Comparison of ENCODE assay signal across 8 mouse cellular contexts in the genomic region with DNA sequence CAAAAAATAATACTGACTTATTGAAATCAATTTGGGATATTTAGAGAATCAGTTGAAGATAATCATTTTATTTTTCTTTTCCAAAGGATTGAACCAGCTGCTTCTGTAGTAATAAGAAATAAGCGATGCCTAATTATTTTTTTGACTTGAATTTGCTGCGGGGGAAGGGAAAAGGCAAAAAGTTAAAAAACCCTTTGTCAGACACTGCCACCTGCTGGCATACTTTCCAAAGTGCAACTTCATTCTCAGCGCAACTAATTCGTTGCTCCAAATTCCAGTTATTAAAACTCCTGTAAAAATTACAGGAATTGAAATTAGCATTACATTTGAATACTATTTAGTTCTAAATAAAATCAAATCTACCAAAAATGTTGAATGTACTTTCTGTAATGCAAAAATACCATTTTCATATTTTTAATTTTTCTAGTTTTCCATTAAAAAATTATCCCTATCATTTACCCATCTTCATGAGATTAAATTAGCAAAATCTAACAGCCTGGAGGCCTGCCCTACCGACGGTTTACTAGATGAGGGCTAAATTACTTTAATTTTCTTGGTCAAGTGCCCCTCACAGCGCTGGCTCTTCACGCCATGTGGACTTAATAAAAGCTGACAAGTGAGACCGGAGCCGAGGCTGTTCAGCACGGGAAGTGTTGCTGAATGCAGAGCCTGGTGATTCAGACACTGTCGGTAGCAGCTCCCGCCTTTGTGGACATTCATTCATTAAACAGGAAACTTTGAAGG.
DNase-seq lines count a peak whose midpoint lies in the region; ATAC-seq lines count a peak whose summit lies in the region.

No protein-coding gene starts in this region.

- ATAC-seq in forebrain, embryonic 12.5 days (ENCODE audit: low FRiP score): peak; percentile 45; the same call in 1 of the 2 replicates
- 0 out of 2 replicates have a peak, but pooled peaks have one; percentile 43 for ATAC-seq in hindbrain, embryonic 15.5 days (ENCODE audit: low FRiP score, low read depth)
- no peak for ATAC-seq in erythroid progenitor cell, adult 5-6 weeks (replicated peaks; ENCODE audit: low FRiP score, poor library complexity, severe bottlenecking)

- H3K27ac ChIP-seq in forebrain, embryonic 12.5 days: no peak overlapping the region
- no peak overlapping the region for H3K27ac ChIP-seq in hindbrain, embryonic 15.5 days (replicated peaks)
- H3K27ac ChIP-seq in limb, embryonic 10.5 days: peak overlapping the region; percentile 63

- no peak overlapping the region for H3K9ac ChIP-seq in forebrain, embryonic 12.5 days
- no peak overlapping the region for H3K9ac ChIP-seq in hindbrain, embryonic 15.5 days

- H3K4me2 ChIP-seq in forebrain, embryonic 12.5 days: no peak overlapping the region; the same call in 1 of the 2 replicates
- H3K4me2 ChIP-seq in hindbrain, embryonic 15.5 days: peak overlapping the region; percentile 32

- no peak overlapping the region for H3K4me3 ChIP-seq in forebrain, embryonic 12.5 days (replicated peaks)
- no peak overlapping the region for H3K4me3 ChIP-seq in hindbrain, embryonic 15.5 days
- H3K4me3 ChIP-seq in limb, embryonic 10.5 days: peak overlapping the region; percentile 35

- peaks cover 26% of the 10 kb centered on the region for H3K4me1 ChIP-seq in forebrain, embryonic 12.5 days
- H3K4me1 ChIP-seq in hindbrain, embryonic 15.5 days (replicated peaks): peaks cover 6% of the 10 kb centered on the region; the same call in 1 of the 2 replicates
- H3K4me1 ChIP-seq in limb, embryonic 10.5 days: peaks cover 16% of the 10 kb centered on the region

- peak; percentile 80 for DNase-seq in testis, postnatal 10 days (ENCODE audit: low spot score)
- no peak for DNase-seq in testis, postnatal 14 days (ENCODE audit: low spot score)
- peak; percentile 66 for DNase-seq in brain, adult 2 months (ENCODE audit: low read depth, low spot score)
- peak; percentile 58 for DNase-seq in limb, embryonic 10.5 days (ENCODE audit: low spot score)
- DNase-seq in naive thymus-derived CD4-positive, alpha-beta T cell, adult 2 months (ENCODE audit: low read depth): peak; percentile 29

- no peaks in the 10 kb centered on the region for H3K9me3 ChIP-seq in forebrain, embryonic 12.5 days
- H3K9me3 ChIP-seq in hindbrain, embryonic 15.5 days: no peaks in the 10 kb centered on the region
- no peaks in the 10 kb centered on the region for H3K9me3 ChIP-seq in limb, embryonic 10.5 days (replicated peaks)

- H3K27me3 ChIP-seq in forebrain, embryonic 12.5 days: peaks cover 14% of the 10 kb centered on the region
- no peaks in the 10 kb centered on the region; the same call in 1 of the 2 replicates for H3K27me3 ChIP-seq in hindbrain, embryonic 15.5 days
- H3K27me3 ChIP-seq in limb, embryonic 10.5 days (ENCODE audit: low read depth, poor library complexity, severe bottlenecking): no peaks in the 10 kb centered on the region

- 16% methylated on average over 13 of the region's 13 CpGs for WGBS in forebrain, embryonic 12.5 days
- WGBS in hindbrain, embryonic 15.5 days: 10% methylated on average over 13 of the region's 13 CpGs
- 14% methylated on average over 13 of the region's 13 CpGs for WGBS in limb, embryonic 10.5 days

- no peaks in the 10 kb centered on the region for H3K36me3 ChIP-seq in forebrain, embryonic 12.5 days (replicated peaks)
- no peaks in the 10 kb centered on the region for H3K36me3 ChIP-seq in hindbrain, embryonic 15.5 days
- no peaks in the 10 kb centered on the region for H3K36me3 ChIP-seq in limb, embryonic 10.5 days
